Mouse (Mus musculus) myocyte (in vitro differentiated cells): ENCODE measurements around the gene Hoxd1.

ENCODE experiments used
- CEBPB ChIP-seq: IDR thresholded peaks from 2 replicates; pipeline ENCODE4 v1.6.1; 2011; ENCODE audit warnings: mild to moderate bottlenecking, moderate library complexity; ENCODE audit not compliant: poor library complexity, insufficient read depth, severe bottlenecking
- MAX ChIP-seq: IDR thresholded peaks from one replicate; pipeline ENCODE4 v1.6.1; 2011; ENCODE audit warnings: low read depth, mild to moderate bottlenecking, control low read depth
- MYOD1 ChIP-seq, 3 experiments: IDR thresholded peaks; one replicate each; pipeline ENCODE4 v1.6.1; 2011; ENCODE audit warnings: control low read depth in 2 of 3, low read depth in 2 of 3, mild to moderate bottlenecking in 2 of 3, moderate library complexity in 1 of 3; ENCODE audit not compliant: insufficient read length in 2 of 3, control insufficient read depth in 1 of 3
- POLR2A ChIP-seq: IDR thresholded peaks from one replicate; pipeline ENCODE4 v1.6.1; 2011; ENCODE audit warnings: low read depth, mild to moderate bottlenecking, control low read depth, moderate library complexity; ENCODE audit not compliant: insufficient read length
- SRF ChIP-seq: IDR thresholded peaks from one replicate; pipeline ENCODE4 v1.6.1; 2011; ENCODE audit warnings: low read depth; ENCODE audit not compliant: control insufficient read depth, insufficient read length

DNA sequence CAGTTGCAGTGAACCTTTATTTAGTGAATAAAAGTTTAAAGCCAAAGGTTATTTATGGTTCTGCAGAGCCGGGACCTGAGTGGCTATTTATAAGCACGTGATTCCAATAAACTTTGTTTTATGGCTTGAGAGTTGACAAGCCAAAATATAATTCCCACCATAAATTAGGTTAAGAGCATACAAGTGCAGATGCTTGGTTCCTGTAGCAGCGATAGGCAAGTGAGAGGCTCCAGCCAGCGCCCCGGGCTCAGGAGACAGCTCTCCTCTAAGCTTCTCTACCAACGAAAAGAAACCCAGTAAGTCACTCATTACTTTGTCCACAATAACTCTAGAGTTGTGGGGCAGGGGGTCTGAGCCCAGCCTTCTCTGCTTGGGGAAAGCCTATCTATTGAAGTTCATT is 40.9 kb upstream of the Hoxd1 start:
- TF ChIP-seq MAX (no peak), POLR2A (no peak), SRF (no peak), MYOD1 (IDR thresholded peaks at IDR 0.05; ENCODE audit: control insufficient read depth in 1 of 3, insufficient read length in 2 of 3, low read depth in 2 of 3) (no peak), CEBPB (no peak)
